Mouse (Mus musculus): ENCODE data around the gene Spg7. TPM values are rescaled to one million over a fixed set of nuclear protein-coding genes. Genes with fewer than 3 reads are reported as not detected.
"Not testable (repeated sequence)": the region's sequence is repeated elsewhere in the genome, so short reads cannot be mapped to it uniquely, and the experiment has no call there.

Spg7 gene
- total RNA-seq, 2 experiments from 2014 or later, result 82.4 to 92.7 TPM

DNA sequence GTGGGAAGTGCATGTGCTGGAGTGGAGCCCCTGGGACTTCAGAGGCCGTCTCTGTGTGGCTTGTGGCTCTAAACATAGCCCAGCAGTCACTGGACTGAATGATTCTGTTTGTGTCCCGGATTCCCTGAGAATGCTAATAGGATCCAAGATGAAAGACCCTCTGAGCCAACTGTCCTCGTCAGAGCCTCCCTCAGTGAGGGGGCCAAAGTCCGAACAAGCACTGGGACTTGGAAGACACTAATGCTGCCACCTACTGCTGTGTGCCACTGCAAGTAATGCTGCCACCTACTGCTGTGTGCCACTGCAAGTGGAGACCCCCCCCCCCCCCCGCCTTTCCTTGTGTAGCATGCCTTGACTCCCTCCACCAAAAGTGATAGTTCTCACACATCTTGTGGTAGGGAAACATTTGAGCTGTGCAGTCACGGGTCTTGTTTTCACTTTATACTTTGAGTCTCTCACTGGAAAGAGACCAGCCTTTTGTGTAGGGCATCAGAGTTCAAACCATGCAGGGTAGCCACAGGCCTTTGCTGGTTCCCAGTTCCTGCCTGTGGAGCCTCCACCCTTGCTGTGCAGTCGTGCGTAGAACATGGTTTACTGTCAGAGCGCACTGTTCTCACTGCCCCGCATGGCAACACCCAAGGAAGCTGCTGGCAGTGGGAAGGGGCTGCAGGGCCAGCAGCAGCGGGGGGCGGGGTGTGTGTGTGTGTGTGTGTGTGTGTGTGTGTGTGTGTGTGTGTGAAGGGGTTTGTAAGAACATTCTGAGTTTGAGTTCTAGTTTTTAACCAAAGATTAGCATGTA lies 35.2 kb downstream of the Spg7 start:
- peak in 1 of 2 experiments; percentile 55 for DNase-seq

DNA sequence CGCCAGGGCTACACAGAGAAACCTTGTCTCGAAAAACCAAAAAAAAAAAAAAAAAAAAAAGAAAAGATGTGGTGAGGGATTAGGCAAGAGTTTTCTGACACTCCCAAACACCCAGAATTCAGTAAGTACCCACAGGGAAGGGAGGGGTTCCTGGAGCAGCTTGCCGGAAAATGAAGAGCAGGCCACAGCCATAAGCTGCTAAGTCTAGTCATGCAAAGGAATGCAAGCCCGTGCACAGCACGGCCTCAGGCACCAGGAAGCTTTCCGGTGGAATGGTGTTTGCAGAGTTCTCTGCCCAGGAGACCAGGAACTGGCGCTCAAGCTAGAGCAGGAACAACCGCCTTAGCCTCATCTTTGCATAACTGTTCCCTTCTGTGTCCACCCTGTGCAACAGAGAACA lies 37.5 kb downstream of the Spg7 start:
- no peak for DNase-seq

DNA sequence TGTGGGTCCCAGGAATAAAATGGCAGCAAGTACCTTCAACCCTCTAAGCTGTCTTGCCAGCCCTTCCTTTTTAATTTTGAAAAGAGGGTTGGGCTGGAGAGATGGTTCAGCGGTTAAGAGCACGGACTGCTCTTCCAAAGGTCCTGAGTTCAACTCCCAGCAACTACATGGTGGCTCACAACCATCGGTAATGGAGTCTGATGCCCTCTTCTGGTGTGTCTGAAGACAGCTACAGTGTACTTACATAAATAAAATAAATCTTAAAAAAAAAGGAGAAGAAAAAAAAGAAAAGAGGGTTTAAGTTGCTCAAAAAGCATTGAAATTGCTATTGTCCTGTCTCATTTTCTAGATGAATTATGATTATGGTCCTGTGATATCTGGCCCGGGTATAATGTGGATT lies 38.5 kb downstream of the Spg7 start:
- no peak for DNase-seq

DNA sequence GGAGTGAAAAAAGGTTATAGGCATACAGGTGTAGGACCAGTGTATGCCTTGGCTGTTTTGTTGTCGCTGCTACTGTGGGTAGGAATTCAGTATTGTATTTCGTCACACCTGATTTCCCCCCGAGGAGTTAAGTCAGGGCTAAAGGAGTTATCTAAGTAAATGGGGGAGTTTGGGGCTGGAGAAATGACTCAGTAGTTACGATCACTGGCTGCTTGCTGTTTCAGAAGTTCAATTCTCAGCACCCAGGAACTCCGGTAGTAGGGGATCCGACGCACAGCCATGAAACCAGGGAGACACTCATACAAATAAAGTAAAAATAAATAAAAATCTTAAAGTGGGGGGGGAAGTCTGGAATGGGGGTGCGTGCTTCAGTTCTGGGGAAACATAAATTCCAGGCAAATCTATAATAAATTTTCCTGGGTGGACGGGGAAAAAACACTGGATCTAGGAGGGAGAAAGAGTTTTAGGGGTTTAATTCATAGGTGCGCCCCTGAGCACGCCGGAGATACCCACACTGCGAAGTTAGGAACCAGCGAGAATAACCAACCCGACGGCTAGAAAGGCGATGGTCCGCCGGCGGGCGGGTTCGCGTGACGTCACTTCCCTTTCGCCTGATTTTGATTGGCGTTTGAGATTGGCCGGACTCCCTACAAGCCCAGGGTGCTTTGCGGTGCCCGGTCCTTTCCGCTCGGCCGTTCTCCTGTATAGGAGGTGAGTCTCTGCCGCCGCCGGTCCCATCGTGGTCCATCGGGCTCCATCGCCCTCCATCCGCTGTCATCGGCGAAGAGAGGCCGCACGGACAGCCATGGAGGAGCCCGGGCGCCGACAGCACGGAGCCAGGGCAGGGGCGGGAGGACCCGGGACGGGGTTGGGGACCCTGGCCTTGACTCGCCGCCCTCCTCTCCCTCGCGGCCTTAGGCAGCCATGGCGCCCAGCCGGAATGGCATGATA lies 39.3 kb downstream of the Spg7 start, which contains the start of gene Rpl13:
Gene Rpl13, plus strand, starts transcription at position 616 of the 951 bp plus-strand sequence.
- DNase-seq, result peak; percentile 97 to 98

DNA sequence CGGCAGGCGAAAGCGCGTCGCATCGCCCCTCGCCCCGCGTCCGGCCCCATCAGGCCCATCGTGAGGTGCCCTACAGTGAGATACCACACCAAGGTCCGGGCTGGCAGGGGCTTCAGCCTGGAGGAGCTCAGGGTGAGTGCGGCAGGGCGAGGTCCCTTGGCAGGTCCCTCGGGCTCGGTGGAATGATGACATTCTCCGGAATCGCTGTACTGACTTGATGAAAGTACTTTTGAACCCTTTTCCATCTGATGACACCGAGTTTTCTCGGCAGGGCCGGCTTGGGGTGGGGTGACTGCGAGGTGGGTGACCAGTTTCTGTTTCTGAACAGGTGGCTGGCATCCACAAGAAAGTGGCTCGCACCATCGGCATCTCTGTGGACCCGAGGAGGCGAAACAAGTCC lies 40.1 kb downstream of the Spg7 start:
- DNase-seq, result not testable (repeated sequence)

DNA sequence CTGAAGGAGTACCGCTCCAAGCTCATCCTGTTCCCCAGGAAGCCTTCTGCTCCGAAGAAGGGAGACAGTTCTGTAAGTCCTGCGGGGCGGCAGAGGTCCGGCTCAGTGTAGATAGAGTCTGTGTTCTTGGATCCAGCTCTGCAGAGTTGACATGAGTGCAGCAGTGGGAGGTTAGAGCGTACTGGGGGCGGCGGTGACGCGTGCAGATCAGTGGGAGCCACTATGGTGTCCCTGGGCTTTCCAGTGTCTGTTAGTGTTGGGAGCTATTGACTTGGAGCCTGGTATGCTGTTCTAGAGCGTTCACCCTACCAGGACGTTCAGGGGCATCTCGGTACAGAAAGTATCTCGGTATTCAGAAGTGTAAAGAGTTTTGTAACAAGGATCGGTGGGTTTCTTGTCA lies 40.5 kb downstream of the Spg7 start:
- no peak for DNase-seq

DNA sequence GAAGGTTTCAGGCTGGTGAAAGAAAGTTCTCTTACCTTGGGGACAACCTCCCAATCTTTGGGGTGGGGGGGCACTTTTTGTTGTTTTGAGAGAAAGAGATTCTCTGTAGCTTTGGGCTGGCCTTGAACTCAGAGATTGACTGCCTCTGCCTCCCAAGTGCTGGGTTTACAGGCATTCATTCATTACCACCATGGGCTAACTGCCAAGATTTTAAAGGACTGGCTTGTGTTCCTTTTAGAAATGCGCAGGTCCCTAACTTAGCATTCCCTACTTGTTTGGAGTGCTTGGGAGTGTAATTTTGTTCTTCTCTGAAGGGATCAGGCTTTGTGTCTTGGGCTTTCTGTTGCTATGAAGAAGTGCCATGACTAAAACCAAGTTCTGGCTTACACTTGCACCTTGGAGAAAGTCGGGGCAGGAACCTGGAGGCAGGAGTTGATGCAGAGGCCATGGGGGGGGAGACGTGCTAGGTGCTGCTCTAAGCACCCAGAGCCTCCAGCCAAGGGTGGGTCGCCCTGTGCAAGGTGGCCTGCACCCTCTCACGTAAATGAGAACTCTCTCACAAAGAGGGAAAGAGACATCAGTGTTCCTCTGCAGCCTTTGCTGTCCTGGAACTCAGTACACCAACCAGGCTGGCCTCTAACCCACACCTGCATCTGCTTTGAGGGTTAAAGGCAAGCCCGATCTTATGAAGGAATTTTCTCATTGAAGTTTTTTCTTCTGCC lies 41.5 kb downstream of the Spg7 start:
- no peak for DNase-seq

DNA sequence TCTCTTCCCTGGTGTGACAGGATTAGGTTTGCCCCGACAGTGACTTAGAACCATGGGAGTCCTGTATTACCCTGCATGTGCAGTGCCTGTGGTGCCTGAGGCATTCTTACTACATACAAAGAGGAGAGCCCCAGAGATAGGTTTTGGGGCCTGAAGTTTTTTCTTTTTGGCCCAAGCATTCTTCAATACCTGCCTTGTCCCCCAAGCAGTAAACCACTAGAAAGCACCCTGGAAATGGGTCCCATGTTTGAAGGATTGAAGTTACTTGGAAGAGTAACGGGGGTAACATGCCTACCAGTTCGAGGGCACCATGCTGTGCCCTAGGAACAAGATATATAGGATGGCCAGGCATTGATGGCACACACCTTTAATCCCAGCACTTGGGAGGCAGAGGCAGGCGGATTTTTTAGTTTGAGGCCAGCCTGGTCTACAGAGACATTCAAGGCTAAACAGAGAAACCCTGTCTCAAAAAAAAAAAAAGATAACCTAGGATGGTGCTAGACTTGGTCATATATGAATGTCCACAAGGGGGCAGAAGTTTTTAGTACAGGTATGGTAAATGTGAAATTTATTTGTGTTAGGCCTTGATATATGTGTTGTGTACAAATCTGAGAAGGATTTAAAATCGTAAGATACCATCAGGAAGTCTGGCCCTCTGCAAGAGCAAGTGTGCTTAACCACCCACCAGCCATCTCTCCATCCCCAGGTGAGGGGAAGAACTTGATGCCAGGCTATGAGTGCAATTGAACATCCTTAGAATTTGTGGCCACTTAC lies 43.0 kb downstream of the Spg7 start:
- no peak for DNase-seq

DNA sequence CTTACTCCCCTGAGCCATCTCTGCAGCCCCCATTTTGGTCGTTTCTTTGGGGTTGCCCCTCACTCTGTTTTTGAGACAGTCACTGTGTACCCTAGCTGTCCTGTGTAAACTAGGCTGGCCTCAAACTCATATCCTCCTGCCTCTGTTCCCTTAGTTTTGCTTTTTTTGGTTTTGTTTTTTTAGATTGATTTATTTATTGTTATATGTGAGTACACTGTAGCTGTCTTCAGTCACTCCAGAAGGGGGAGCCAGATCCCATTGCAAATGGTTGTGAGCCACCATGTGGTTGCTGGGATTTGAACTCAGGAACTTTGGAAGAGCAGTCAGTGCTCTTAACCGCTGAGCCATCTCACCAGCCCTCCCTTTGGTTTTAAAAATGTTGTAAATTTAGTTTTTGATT lies 43.8 kb downstream of the Spg7 start:
- DNase-seq, result peak in 1 of 2 experiments; percentile 44

DNA sequence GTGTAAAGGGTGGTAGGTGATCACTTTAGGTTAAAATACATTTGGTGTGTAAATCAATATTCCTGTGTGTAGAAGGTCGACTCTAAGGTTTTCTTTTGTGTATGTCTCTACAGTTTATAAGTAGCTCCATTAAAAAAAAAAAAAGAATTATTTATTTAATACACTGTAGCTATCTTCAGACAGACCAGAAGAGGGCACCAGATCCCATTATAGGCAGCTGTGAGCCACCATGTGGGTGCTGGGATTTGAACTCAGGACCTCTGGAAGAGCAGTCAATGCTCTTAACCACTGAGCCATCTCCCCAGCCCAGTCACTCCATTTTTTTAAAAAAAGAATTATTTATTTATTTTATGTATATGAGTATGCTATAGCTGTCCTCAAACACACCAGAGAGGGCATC lies 45.3 kb downstream of the Spg7 start:
- DNase-seq, result no peak

DNA sequence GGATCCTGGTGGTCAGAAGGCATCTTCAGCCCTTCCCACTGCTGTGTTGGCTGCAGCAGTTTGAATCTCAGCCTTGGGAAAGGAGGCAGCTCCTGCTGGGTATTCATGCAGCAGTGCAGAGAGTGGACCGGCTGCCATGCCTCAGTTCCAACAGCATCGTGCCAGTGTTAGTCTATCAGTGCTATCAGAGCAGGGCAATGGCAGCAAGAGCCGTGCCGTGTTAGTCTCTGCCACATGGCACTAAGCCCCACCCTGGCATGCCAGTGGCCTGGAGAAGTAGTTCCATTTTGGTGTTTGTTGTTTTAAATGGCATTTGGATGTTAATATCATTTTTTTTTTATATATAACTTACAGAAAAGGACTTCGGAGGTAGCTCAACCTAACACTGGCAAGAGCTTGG lies 46.2 kb downstream of the Spg7 start:
- DNase-seq, result no peak

DNA sequence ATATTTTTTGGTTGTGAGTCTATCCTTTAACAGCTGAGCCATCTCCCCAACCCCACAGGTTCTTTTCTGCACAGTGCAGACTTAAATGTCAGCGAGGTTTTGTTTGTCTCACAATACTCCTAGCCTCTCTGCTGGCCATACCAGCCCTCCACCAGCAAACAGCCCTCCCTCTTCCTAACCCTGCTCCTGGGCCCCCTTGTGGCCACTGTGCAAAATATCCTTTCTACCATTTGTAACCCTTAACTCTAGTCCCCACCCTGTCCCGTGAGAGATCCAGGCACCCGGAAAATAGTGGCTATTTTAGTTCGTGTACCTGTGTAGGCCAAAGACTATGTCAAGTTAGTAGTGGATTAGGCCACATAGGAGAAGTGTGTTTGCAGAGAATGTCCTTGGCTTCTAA lies 47.9 kb downstream of the Spg7 start:
- peak; percentile 65 to 74 for DNase-seq

DNA sequence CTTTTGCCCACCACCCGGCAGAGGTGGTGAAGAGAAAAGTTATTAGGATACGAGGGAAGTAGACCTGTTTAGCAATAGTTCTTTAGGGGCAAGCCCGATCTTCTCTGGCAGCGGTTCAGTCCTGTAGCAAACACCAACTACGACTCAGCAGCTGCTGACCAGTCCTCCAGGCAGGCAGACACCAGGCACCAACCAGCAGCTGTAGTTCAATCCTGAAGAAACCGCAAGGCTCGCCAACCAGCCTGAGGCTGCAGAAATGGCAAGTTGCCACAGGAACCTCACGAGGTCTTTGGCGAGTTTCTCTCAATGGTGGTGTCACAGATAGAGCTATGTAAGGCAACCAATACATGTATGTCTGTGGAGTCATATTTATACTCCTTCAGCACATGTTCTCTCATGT lies 50.1 kb downstream of the Spg7 start:
- DNase-seq, result no peak

DNA sequence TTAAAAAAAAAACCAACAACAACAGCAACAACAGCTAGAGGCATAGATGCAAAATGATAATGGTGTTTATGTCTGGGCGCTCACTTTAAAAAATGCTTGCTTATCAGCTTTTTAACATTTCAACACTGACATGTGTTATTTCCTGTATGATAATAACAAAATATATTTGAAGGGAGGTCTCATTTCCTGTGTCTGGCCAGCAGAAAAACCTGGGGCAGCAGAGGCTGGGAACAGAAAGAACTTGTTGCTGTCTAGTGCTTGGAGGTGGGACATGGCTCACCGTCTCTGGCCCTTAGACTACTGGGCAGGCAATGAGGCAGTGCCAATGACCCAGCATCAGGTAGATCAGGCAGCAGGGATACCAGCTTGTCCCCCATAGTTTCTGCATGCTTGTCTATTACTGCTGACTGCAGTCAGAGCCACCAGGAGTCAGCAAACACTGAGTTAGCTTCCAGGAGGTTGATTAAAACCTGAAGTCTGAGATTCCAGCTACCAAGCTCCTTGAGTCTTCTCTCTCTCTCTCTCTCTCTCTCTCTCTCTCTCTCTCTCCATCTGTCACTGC lies 51.2 kb downstream of the Spg7 start:
- no peak for DNase-seq

DNA sequence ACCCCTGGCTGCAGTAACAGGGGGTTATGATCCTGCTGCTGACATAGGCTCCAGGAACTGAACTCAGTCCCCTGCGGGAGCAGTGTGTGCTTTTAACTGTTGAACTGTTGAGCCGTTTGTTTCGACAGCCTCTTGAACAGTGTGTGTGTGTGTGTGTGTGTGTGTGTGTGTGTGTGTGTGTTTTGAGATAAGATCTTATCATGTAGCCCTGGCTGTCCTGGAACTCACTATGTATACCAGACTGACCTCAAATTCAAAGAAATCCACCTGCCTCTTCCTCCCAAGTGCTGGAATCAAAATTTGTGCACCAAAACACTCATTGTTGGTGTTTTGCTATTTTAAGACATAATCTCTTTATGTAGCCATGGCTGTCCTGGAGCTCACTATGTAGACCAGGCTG lies 51.9 kb downstream of the Spg7 start:
- DNase-seq, result no peak

DNA sequence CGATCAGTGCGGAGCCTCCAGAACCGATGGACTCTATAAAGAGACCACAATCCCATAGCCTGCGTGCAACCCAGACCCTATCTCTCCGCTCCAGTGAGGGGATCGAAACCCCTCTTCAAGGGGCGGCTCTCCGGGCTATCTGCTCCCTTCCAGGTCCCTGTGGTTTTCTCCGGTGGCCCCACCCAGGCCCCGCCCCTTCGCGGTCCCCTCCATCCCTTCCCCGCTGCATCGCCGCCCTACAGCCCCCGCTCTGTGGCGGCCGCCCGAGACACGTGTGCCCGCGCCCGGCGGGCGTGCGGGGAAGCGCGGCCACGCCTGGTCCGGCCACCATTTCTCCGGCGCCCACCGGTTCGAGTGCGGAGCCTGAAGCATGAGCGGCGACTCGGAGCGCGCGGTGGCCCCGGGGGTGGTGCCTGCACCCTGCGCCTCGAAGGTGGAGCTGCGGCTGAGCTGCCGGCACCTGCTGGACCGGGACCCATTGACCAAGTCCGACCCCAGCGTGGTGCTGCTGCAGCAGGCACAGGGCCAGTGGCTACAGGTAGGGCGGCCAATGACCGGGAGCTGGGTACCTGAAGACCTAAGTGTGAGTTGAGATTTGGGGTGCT lies 54.5 kb downstream of the Spg7 start, which contains the start of gene Cpne7:
Gene Cpne7, plus strand, starts transcription at position 248 of the 605 bp plus-strand sequence.
- DNase-seq, result peak in 1 of 2 experiments; percentile 27

DNA sequence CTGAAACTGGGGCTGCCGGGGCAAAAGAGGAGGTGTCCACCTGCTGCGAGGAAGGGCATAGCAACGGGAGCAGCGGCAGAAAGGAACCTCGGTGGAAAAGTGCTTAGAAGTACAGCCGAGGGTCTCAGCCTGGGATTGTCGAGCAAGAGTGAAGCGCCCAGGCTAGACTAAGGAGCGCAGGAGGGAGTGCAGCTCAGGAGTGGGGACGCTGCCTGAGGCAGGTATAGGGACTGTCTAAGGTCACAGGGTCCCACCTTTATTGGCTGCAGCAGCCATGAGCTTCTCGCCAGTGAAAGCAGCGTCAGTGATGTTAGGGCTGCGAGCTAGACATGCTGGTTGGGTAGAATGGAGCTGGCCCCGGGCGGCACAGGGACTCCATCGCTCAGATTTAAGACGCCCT lies 55.0 kb downstream of the Spg7 start:
- no peak for DNase-seq

DNA sequence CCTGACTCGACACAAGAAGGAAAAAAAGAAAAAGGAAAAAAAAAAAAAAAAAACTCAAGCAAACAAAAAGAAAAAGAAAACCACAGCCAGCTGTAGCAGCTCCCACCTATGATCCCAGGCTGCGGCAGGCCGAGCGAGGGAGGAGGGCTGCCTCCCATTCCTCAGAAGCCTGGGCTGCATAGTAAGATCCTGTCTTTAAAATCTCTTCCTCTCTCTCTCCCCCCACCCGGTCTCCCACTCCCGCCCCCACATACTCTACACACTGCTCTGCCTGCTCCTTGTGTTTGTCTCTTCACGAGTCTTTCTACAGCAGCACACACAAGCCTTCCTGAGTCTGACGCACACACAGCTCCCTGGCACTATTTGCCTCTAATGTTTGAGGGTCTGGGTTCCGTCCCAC lies 59.3 kb downstream of the Spg7 start:
- no peak for DNase-seq

DNA sequence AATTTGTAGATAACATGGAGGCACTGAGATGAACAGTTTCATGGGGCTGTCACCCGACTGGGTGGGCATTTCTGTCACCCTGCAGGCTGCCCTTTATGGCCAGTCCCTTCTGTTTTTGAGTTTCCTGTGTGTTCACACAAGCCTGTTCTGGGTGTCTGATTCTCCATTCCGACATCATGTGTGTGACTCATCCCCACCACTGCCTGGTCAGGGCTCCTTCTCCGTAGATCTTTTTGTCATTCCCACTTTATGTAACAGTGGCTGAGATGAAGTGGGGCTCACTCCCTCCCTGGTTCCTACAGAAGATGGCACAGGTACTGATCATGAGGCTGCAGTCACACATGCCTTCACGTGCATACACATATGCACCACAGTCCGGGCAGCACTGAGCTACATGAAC lies 59.9 kb downstream of the Spg7 start:
- DNase-seq, result no peak

DNA sequence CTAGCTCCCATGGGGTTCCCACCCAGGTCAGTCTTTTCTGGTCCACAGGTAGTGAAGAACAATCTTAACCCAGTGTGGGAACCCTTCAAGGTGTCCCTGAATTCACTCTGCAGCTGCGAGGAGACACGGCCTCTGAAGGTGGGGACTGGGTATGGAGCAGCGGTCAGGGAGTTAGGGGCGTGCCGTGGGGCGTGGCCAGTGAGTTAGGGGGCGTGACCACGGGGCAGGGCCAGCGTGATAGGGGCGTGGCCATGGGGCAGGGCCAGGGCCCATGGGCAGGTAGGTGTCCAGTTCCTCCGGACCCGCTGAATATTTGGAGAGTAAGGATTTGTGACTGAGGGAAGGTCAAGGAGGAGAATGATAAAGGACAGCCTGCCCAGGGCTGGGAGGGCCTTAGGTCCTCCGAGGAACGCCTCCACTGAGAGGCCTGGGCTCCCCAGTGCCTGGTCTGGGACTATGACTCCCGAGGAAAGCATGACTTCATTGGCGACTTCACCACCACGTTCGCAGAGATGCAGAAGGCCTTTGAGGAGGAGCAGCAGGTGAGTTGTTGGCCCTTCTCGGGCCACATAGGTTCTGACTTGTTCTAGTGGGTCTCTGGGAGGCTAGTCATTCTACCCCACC lies 63.6 kb downstream of the Spg7 start:
- DNase-seq, result peak; percentile 30 to 59
